Mouse (Mus musculus): ENCODE results near the gene Hist1h4c. TPM values are rescaled to one million over a fixed set of nuclear protein-coding genes. Genes with fewer than 3 reads are reported as not detected.

Hist1h4c gene
- polyA plus RNA-seq, 1 experiment = 15.1 TPM

- Histone ChIP-seq H3K4me3 (replicated peaks; ENCODE audit: control insufficient read depth, low read depth, low read length) (peak overlapping the region; percentile 35), H3K27ac (ENCODE audit: control insufficient read depth, insufficient read depth, low read depth, low read length, poor library complexity) (peak overlapping the region; percentile 18; the same call in 1 of the 2 replicates), H3K4me1 (ENCODE audit: control insufficient read depth, insufficient read depth, low read length) (no peaks in the 10 kb centered on the region; the same call in 1 of the 2 replicates)
- TF ChIP-seq POLR2A (IDR thresholded peaks at IDR 0.05; ENCODE audit: borderline replicate concordance, control insufficient read depth, low read depth, low read length) = no peak
- TF ChIP-seq CTCF (IDR thresholded peaks at IDR 0.05; ENCODE audit: control insufficient read depth, insufficient read depth, low read length) = no peak
- 65% methylated on average over 4 of the region's 4 CpGs for WGBS
Observed at GRCm38 (mm10) chr13:23743963-23744362, 45.7 kb upstream of the Hist1h4c start.

GRCm38 (mm10) chr13:23743215-23743614 lies 45.0 kb upstream of the Hist1h4c start:
- TF ChIP-seq POLR2A (IDR thresholded peaks at IDR 0.05; ENCODE audit: borderline replicate concordance, control insufficient read depth, low read depth, low read length) (no peak), CTCF (IDR thresholded peaks at IDR 0.05; ENCODE audit: control insufficient read depth, insufficient read depth, low read length) (no peak)
- H3K4me3 ChIP-seq (replicated peaks; ENCODE audit: control insufficient read depth, low read depth, low read length) = no peak overlapping the region

GRCm38 (mm10) chr13:23742007-23742406 lies 43.8 kb upstream of the Hist1h4c start:
- Histone ChIP-seq H3K4me3 (replicated peaks; ENCODE audit: control insufficient read depth, low read depth, low read length) (no peak overlapping the region), H3K4me1 (ENCODE audit: control insufficient read depth, insufficient read depth, low read length) (no peaks in the 10 kb centered on the region; the same call in 1 of the 2 replicates), H3K27ac (ENCODE audit: control insufficient read depth, insufficient read depth, low read depth, low read length, poor library complexity) (no peak overlapping the region)
- TF ChIP-seq CTCF (IDR thresholded peaks at IDR 0.05; ENCODE audit: control insufficient read depth, insufficient read depth, low read length) (no peak), POLR2A (IDR thresholded peaks at IDR 0.05; ENCODE audit: borderline replicate concordance, control insufficient read depth, low read depth, low read length) (no peak)

More at GRCm38 (mm10) chr13:23743215-23743614, 45.0 kb upstream of the Hist1h4c start:
- WGBS = 84% methylated on average over 5 of the region's 5 CpGs
- Histone ChIP-seq H3K27ac (ENCODE audit: control insufficient read depth, insufficient read depth, low read depth, low read length, poor library complexity) (peak overlapping the region; percentile 46; the same call in 1 of the 2 replicates), H3K4me1 (ENCODE audit: control insufficient read depth, insufficient read depth, low read length) (no peaks in the 10 kb centered on the region; the same call in 1 of the 2 replicates)

GRCm38 (mm10) chr13:23740910-23741309 lies 42.7 kb upstream of the Hist1h4c start:
- 61% methylated on average over 5 of the region's 5 CpGs for WGBS
- Histone ChIP-seq H3K4me3 (replicated peaks; ENCODE audit: control insufficient read depth, low read depth, low read length) (no peak overlapping the region), H3K27ac (ENCODE audit: control insufficient read depth, insufficient read depth, low read depth, low read length, poor library complexity) (no peak overlapping the region), H3K4me1 (ENCODE audit: control insufficient read depth, insufficient read depth, low read length) (no peaks in the 10 kb centered on the region; the same call in 1 of the 2 replicates)
- TF ChIP-seq CTCF (IDR thresholded peaks at IDR 0.05; ENCODE audit: control insufficient read depth, insufficient read depth, low read length) = no peak
- no peak for TF ChIP-seq POLR2A (IDR thresholded peaks at IDR 0.05; ENCODE audit: borderline replicate concordance, control insufficient read depth, low read depth, low read length)

GRCm38 (mm10) chr13:23740256-23740840 lies 42.1 kb upstream of the Hist1h4c start:
- no peak for TF ChIP-seq CTCF (IDR thresholded peaks at IDR 0.05; ENCODE audit: control insufficient read depth, insufficient read depth, low read length)
- TF ChIP-seq POLR2A (IDR thresholded peaks at IDR 0.05; ENCODE audit: borderline replicate concordance, control insufficient read depth, low read depth, low read length) = no peak
- H3K27ac ChIP-seq (ENCODE audit: control insufficient read depth, insufficient read depth, low read depth, low read length, poor library complexity) = peak overlapping the region; percentile 98; the same call in 1 of the 2 replicates
- H3K4me3 ChIP-seq (replicated peaks; ENCODE audit: control insufficient read depth, low read depth, low read length) = peak overlapping the region; percentile 67
- WGBS = 28% methylated on average over 13 of the region's 13 CpGs
- H3K4me1 ChIP-seq (ENCODE audit: control insufficient read depth, insufficient read depth, low read length) = no peaks in the 10 kb centered on the region; the same call in 1 of the 2 replicates

- peak overlapping the region; percentile 98 for H3K27ac ChIP-seq (ENCODE audit: control insufficient read depth, insufficient read depth, low read depth, low read length, poor library complexity)
- under 1% methylated on average over 14 of the region's 14 CpGs for WGBS
- peak overlapping the region; percentile 67 for H3K4me3 ChIP-seq (replicated peaks; ENCODE audit: control insufficient read depth, low read depth, low read length)
- TF ChIP-seq CTCF (IDR thresholded peaks at IDR 0.05; ENCODE audit: control insufficient read depth, insufficient read depth, low read length) (no peak), POLR2A (IDR thresholded peaks at IDR 0.05; ENCODE audit: borderline replicate concordance, control insufficient read depth, low read depth, low read length) (no peak)
- H3K4me1 ChIP-seq (ENCODE audit: control insufficient read depth, insufficient read depth, low read length) = no peaks in the 10 kb centered on the region; the same call in 1 of the 2 replicates
Observed at GRCm38 (mm10) chr13:23739922-23740252, 41.6 kb upstream of the Hist1h4c start.

- no peaks in the 10 kb centered on the region; the same call in 1 of the 2 replicates for H3K4me1 ChIP-seq (ENCODE audit: control insufficient read depth, insufficient read depth, low read length)
- no peak for TF ChIP-seq CTCF (IDR thresholded peaks at IDR 0.05; ENCODE audit: control insufficient read depth, insufficient read depth, low read length)
- TF ChIP-seq POLR2A (IDR thresholded peaks at IDR 0.05; ENCODE audit: borderline replicate concordance, control insufficient read depth, low read depth, low read length) = peak; percentile 98
- under 1% methylated on average over 39 of the region's 39 CpGs for WGBS
- H3K27ac ChIP-seq (ENCODE audit: control insufficient read depth, insufficient read depth, low read depth, low read length, poor library complexity) = peak overlapping the region; percentile 98
- H3K4me3 ChIP-seq (replicated peaks; ENCODE audit: control insufficient read depth, low read depth, low read length) = peak overlapping the region; percentile 67
Observed at GRCm38 (mm10) chr13:23739069-23739921, 41.0 kb upstream of the Hist1h4c start.

- under 1% methylated on average over 38 of the region's 38 CpGs for WGBS
- no peaks in the 10 kb centered on the region; the same call in 1 of the 2 replicates for H3K4me1 ChIP-seq (ENCODE audit: control insufficient read depth, insufficient read depth, low read length)
- peak within 1 kb of the TSS; percentile 98 for H3K27ac ChIP-seq (ENCODE audit: control insufficient read depth, insufficient read depth, low read depth, low read length, poor library complexity)
- 0 out of 2 replicates have a peak, but pooled peaks have one; percentile 6 for TF ChIP-seq CTCF (IDR thresholded peaks at IDR 0.05; ENCODE audit: control insufficient read depth, insufficient read depth, low read length)
- TF ChIP-seq POLR2A (IDR thresholded peaks at IDR 0.05; ENCODE audit: borderline replicate concordance, control insufficient read depth, low read depth, low read length) = peak; percentile 99
- peak within 1 kb of the TSS; percentile 67 for H3K4me3 ChIP-seq (replicated peaks; ENCODE audit: control insufficient read depth, low read depth, low read length)
Observed at GRCm38 (mm10) chr13:23738677-23739068, 40.4 kb upstream of the Hist1h4c start, which contains the start of gene Hist1h1c. Gene Hist1h1c (plus strand): TSS chr13:23738808.

Data from bone marrow, adult 2 months (tissue).